Mouse (Mus musculus): ENCODE data around the gene Camp. TPM values are rescaled to one million over a fixed set of nuclear protein-coding genes. Genes with fewer than 3 reads are reported as not detected.

Gene Camp
- polyA plus RNA-seq, 1 experiment from 2014 or later = 0.44 TPM

Small RNA genes lying within 50 kb of the gene (microRNA-seq; reads per million reads assigned to microRNA genes)
- 7.6 reads per million for gene Mir7089 (ENCODE audit: insufficient number of aligned reads)

Other genes starting within 250 kb of the Camp start
- not detected in 2 replicates for gene Fbxw24, start 223.6 kb downstream of the Camp start, polyA plus RNA-seq (2014; fragmentation: Nextera tagmentation; extraction: Ambion mirVana)
- gene Fbxw25, start 185.0 kb downstream of the Camp start, polyA plus RNA-seq (2014; fragmentation: Nextera tagmentation; extraction: Ambion mirVana) = not detected in 2 replicates
- not detected in 2 replicates for gene Fbxw18, start 146.9 kb downstream of the Camp start, polyA plus RNA-seq (2014; fragmentation: Nextera tagmentation; extraction: Ambion mirVana)
- not detected in 2 replicates for gene Fbxw26, start 103.5 kb downstream of the Camp start, polyA plus RNA-seq (2014; fragmentation: Nextera tagmentation; extraction: Ambion mirVana)
- gene Fbxw27, start 58.9 kb downstream of the Camp start, polyA plus RNA-seq (2014; fragmentation: Nextera tagmentation; extraction: Ambion mirVana) = not detected in 2 replicates
- not detected in 2 replicates for gene Spink8, start 37.3 kb downstream of the Camp start, polyA plus RNA-seq (2014; fragmentation: Nextera tagmentation; extraction: Ambion mirVana)
- 98.6 and 105 TPM in 2 replicates for gene Nme6, start 16.9 kb downstream of the Camp start, polyA plus RNA-seq (2014; fragmentation: Nextera tagmentation; extraction: Ambion mirVana)
- gene Cdc25a, start 26.0 kb upstream of the Camp start, polyA plus RNA-seq (2014; fragmentation: Nextera tagmentation; extraction: Ambion mirVana) = 42.3 and 45.8 TPM in 2 replicates
- gene Map4, start 81.8 kb upstream of the Camp start, polyA plus RNA-seq (2014; fragmentation: Nextera tagmentation; extraction: Ambion mirVana) = 76.2 and 77.7 TPM in 2 replicates